Mouse (Mus musculus): ENCODE results near the gene Ciao2a.

Ciao2a gene

DNA sequence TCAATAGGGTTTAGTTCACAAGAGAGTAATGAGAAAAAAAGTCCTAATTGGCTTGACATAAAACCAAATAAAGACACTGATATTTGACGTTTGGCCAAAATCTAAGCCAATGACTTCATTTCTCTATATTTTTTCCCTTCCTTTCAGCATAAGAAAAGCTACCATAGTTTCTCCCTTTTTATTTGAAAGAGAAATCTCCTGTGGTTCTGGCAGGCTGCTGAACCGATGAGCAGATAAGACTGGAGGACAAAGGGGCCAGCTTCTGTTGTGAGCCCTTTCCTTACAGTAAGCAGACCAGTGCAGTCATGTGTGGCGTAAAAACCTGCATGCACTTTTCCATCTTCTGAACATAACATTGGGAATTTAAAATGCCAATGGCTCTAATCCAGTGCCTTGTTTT, 5.5 kb upstream of the Ciao2a start:
- no peak for DNase-seq

DNA sequence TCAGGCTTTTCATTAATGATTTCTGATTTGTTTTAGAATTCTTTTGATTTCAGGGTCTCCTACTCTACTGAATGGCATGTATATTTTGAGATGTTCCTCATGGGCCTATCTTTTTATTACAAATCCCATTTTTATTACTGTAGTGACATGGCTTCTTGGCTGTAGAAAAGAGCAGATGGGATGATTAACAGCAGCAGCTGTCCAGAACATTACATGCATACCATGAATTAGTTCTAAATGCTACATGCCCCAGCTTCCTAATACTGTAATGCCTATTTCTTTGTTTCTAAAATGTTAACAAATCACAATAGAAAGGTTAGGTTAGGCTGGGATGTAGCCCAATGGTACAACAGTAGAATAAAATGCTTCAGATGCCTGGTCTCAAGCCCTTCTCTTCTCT, 5.0 kb upstream of the Ciao2a start:
- no peak for DNase-seq

DNA sequence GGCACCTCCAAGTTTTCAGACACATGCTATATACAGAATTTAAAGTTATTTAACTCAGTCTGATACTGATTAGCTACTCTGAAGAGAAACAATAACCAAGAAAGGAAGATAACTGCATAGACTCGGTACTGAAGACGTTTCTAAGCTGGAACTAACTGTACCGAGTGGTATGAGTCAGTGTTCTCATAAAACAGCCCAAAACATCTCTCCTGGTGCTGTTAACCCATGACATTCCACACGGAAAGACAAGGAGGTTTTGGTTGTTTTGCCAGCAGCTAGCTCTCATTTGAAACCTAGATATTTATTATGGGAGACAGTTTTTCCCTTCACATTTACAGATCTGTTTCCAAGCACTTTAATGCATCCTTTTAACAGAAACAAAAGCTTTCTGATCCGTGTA, 2.8 kb upstream of the Ciao2a start:
- DNase-seq, result no peak

DNA sequence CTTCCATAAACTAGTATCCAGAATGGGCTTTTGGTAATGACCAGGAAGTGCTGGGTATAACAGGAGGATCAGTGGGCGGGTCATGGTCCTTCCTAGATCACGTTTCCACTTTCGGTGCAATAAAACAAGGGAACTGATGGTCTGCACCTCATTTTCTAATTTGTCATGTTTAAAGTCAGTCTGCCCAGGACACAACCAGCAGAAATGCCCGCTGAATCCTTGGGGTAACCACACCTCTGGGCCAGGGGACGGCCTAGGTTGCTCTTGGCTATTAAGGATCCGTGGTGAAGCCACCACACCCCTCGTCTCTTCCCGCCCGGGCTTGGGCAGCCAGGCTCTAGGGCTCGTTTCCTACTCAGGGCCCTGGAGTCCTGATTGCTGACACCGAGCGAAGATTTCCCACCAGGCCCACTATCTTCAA, 2.3 kb upstream of the Ciao2a start:
- peak; percentile 77 for DNase-seq

DNA sequence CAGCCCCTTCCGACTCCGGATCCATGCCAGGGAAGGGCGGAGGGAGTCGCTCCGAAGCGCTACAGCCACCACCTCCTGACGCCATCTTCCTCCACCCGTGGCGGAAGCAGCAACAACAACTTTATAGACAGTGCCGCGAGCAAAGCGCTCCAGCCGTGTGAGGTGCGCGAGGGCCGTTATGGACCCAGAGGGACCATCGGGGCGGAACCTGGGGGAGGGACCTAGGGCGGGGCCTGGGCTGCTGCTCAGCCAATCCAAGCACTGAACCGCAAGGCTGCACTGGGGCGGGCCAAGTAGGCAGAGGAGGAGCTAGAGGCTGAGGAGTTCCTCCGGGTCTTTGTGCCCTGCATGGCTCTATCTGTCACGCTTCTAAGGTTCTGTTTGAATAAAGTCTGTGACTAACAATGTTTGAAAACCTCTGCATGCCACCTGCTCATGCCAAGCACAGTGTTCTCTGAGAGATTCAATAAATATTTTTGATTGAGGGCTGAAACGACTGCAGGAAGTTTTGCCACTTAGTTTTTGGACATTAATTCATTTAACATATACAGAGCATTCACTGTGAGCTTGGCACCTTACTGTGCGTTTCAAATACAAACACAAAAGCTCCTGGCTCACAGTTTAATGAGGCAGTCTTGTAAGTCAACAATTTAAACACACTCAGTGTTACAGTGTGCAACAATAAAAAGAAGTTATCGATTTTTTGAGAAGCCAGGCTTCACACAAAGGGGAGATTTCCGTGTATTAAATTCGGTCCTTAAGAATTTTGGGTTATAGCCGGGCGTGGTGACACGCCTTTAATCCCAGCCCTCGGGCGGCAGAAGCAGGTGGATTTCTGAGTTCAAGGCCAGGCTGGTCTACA, 1.5 kb upstream of the Ciao2a start:
- peak; percentile 100 for DNase-seq

DNA sequence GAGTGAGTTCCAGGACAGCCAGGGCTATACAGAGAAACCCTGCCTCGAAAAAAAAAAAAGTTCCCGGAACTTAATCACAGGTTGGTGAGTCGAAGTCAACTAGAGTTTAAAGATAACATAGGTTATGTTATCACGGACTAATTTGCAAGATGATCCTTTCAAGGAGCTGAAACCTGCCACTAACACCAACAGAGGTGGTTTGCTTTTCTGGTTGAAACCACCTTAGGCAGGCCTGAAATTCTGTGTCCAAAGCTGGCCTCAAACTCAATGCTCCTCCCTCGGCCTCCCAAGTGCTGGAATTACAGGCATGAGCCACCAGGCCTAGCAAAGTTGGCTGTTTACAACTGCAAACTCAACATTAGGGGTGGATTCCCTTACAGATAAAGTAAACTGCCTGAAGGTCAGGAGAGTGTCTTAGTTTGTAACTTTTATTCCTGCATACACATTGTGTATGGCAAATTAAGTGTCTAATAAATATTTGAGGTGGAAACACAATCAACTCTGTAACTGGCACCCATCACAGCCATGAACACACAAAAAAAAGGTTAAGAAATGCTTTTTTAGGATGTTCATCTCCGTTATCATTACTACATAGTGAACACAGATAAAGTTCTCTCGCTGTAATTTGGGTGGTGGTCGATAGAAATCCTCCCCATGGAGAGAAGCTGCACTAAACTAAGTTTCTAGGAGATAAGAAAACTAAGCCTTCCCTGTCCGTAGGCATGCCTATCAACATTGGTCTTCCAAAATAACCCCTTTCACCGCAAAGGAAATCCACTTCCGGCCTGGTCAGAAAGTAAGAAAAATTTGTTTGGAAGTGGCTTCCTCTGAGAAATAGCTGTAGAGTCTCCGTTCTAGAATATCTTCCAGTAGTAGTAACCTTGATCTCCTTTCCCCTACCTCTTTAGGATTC, 612 bp upstream of the Ciao2a start:
- peak; percentile 41 for DNase-seq

DNA sequence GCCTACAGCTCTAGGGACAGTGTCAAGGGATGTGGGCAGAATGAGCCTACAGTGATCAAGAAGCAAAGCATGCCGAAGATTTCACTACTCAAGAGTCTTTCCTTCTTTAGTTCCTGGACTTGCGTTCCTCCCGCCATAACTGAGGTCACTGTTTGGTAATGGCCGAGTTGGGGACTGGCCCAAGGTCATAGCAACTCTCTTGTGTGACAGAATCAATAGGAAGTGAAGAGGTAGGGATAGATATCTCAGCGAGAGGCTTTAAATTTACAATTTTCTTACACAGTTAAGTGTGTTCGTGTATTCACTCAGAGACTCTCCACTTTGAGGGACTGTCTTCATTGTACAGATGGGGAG, 759 bp downstream of the Ciao2a start:
- DNase-seq, result peak; percentile 26

DNA sequence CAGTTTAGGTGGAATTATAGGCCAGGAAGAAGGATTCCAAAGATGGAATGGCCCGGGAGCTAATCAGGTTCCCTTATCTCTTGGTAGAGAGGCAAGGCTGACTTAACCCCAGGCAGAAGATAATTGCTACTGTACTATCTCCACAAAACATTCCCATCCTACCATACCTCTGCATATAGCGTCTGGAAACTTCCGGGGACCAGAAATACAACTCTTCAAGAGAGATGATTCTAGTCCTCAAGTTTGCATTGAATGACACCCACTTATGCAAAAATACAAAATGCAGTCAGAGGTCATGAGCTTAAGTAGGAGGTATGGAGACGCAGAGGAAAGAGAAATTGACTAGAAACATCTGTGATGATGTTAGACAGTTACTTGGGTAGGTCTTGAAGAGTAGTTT, 1.5 kb downstream of the Ciao2a start:
- DNase-seq, result peak; percentile 34

DNA sequence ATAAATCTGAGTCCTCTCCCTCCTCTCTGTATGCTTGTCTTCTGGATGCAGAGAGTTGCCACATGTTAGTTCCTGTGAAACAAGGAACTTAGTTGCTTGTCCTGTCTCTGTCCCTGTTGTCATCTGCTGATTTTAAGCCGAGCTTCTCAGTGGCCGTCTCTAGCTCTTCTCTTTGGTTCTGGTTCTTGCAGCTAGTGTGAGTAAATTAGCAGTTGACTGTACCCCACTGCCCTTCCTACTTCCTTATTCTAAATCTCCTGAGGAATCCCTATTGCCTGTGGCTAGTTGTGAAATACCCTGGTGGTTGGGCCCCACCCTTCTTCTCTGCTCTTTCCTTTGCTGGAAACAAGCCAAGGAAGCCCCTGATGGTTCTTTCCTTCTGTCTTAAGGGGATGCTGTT, 5.1 kb downstream of the Ciao2a start:
- DNase-seq, result no peak

DNA sequence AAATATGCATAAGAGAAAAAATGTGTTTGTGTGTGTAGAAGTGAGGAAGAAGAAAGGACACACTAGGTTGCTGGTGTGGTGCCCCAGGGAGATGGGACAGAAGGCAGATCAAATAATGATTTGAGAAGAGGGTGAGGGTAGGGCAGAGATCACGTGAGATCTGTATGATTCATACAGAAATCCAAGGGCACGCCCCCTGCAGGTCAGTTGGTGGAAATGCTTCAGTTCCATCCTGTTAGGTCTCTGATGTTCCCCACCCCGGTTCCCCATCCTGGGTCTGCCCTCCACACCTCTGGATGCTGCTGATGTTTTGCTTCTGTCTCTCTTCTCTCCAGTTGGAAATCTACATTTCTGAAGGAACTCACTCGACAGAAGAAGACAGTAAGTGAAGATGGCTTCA, 9.6 kb downstream of the Ciao2a start:
- peak; percentile 64 for DNase-seq

DNA sequence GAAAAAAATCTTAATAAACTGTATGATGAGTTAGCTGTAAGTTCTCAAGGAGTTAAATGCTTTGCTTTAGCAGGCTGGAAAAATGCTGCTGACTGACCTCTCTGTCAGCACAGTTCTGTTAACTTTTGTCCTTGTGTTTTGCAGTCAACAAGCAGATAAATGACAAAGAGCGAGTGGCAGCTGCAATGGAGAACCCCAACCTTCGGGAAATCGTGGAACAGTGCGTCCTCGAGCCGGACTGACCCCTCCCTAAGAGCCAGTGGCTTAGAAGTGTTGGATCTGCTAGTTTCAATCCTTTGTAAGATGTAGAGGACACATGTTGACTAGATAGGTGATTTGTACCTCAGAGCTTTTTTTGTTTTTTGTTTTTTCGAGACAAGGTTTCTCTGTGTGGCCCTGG, 11.8 kb downstream of the Ciao2a start:
- DNase-seq, result no peak

DNA sequence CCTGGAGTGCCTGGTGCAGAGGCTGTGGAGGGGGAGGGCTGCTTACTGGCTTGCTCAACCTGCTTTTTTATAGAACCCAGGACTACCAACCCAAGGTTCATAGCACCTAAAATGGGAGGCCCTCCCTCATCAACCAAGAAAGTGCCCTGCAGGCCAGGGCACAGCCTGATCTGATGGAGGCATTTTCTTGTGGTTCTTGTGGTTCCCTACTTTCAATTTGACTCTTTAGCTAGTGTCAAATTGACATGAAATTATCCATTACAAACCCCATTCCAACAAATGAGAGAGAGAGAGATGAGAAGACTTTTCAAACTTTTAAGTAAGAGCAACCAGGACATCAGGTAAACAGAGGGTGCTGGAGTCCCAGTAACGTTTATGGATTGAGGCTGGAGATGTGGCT, 15.9 kb downstream of the Ciao2a start:
- no peak for DNase-seq

DNA sequence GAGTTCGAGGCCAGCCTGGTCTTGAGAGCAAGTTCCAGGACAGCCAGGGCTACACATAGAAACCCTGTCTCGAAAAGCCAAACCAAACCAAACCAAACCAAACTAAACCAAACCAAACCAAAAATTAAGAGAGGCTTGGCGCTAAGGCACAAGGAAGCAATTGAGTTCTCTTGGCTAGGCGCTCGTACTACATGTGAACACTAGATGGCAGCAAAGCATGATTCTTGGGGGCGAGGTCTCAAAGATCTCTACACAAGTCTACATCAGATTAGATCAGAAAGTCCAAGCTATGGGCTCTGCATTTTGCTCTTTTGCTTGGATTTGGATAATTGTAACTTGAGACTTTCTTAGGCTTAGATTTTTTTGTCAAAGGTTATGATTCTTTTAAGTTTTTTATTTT, 17.8 kb downstream of the Ciao2a start:
- DNase-seq, result peak; percentile 73

DNA sequence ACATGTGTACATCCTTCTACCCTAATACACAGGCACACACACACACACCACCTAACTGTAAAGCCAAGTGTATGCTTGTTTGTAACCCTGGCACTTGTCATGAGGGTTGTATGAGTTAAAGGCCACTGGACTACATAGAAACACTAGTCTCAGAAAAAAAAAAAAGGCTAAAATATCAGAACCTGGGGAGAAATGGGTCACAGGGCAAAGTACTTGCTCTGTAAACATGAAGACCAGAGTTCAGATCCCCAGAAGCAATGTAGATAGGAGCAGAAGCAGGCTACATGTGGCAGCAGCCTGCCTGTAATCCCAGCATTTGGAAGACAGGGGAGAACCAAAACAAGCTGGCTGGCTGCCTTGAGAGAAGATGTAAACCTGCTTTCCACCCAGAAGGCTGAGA, 19.7 kb downstream of the Ciao2a start:
- no peak for DNase-seq

DNA sequence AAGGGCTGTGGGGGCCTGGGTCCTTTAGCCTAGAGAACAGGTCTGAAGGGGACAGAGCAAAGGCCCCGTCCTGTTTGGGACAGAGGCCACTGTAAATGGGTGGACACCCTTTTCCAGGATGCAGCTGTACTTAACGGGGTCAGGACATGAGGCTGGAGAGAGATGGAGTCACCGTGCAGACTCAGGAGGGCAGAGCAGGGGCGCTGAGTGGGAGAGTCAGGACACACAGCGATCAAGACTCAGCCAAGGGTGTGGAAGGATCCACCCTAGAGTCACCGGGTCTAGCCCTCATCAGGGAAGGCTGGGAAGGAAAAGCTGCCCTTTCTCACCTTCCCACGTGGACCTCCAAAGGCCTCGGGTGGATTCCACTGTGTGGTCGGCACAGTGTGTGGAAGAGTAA, 25.6 kb downstream of the Ciao2a start:
- DNase-seq, result no peak

DNA sequence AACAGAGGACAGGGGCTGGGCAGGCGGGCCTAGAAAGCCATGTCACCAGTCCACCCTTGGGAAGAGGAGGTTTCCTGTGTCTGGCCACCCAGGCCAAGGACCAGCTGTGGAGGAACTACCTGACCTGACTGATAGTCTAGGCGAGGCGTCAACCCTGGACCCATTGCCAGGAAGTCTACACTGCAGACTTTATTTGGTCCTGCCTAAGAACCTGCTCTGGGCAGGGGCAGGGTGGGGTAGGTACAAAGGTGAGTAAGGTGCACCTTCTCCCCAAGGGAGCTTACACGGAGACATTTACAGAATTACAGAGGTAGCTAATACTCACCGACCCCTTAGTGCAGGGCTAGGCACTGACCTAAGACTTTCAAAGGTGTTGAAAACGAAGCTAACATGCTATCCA, 27.2 kb downstream of the Ciao2a start:
- no peak for DNase-seq

DNA sequence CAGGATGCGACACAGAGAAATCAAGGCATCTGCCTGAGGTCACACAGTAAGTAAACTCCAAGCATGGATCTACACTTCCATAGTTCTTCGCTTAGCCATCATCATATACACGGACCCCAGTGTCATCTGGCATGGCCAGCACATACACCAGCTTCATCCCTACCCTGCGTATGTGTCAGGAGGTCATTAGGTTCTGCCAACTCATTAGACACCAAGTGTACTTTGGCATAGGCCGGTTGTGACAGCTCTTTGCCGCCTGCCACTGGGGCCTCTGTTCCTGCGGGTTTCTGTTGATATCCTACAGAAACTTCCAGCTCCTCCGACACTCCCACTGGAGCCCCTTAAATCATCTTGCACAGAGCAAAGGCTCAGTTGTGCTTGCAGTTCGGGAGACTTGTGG, 27.6 kb downstream of the Ciao2a start:
- DNase-seq, result no peak

DNA sequence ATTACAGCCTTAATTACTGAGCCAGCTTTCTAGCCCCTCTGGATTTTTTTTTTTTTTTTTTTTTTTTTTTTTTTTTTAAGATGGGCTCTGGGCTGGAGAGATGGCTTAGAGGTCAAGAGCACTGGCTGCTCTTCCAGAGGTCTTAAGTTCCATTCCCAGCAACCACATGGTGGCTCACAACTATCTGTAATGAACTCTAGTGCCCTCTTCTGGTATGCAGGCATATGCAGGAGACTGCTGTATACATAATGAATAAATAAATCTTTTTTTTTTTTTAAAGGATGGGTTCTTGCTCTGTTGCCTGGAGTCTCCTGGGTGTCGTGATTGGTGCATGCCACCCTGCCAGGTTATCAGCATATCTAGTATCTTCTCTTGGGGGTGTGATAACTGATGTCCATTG, 29.1 kb downstream of the Ciao2a start:
- DNase-seq, result no peak

DNA sequence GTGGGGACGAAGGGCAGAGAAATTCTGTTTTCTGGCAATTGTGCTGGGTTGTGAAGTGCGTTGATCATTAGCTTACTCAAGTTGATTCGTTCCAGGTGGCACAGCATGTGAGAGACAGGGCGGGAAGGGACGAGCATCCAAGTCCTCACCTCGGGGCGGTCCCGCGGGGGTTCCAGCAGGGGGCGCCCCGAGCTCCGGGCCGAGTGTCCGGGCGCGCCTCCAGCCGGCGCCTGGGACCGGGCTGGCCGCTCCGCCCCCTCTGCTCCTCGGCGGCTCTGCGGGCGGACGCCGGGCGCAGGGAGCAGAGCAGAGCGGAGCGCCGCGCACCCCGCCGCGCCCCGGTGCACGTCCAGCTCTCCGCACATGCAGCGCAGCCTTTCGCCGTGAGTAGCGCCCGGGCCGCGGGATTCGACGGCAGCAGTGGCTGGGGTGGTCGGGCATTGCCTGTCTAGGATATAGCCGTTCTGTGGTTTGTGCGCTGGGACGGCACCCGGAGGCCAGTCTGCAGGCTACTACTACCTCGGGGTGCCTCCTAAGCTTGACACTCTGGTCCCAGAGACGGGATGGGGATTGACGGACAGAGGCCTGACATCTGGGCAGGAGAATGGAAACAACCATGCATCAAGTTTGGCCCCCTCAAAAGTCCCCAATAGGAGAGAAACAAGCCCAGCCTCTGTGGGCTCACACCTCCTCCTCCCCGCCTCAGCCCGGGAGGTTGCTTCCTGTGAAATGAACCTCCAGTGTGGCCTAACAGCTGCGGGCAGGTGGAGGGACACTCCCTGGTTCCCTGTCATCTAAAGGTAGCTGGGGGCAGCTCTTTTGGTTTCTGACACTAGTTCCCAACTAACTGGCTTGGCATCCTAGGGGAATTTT, 31.8 kb downstream of the Ciao2a start, which contains the start of gene Dapk2:
Dapk2 (plus strand) TSS at position 266 of the 873 bp plus-strand sequence.
- DNase-seq, result peak; percentile 92

DNA sequence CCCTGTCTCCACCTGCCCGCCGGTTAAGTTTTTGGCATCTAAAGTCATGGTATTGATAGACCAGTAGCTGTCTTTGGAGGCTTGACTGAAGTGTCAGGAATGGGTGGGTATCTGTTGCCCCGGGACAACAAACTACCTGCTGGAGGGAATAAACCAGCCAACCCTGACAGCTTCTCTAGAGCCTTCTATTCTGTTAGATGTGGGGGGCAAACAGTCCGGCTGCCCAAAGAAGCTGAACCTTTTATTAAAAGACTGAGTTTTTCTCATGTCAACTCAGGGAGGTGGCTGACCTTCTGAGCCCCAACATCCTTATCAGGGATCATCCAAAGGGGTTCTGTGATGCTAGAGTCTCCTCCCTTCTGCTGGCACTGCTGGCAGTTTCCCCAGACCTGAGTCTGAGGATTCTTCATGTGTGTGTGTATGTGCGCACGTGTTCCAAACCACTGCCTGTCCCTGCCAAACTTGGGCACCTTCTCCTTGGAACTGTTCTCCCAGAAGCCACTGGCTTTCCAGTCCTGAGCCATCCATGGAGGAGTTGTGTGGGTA, 32.5 kb downstream of the Ciao2a start:
- DNase-seq, result peak; percentile 62

DNA sequence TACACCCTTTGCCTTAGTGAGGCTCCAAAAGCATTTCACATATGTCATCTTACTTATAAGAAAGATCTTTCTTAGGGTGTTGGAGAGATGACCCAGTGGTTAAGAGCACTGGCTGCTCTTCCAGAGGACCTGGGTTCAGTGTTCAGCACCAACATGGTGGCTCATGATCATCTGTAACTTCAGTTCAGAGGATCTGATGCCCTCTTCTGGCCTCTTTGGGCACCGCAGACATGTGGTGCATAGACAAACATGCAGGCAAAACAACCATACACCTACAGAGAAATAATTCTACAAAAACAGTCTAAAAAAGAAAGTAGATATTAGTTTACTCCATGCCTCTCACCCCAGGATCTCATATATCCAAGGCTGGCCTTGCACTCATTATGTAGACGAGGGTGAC, 33.7 kb downstream of the Ciao2a start:
- DNase-seq, result peak; percentile 60

DNA sequence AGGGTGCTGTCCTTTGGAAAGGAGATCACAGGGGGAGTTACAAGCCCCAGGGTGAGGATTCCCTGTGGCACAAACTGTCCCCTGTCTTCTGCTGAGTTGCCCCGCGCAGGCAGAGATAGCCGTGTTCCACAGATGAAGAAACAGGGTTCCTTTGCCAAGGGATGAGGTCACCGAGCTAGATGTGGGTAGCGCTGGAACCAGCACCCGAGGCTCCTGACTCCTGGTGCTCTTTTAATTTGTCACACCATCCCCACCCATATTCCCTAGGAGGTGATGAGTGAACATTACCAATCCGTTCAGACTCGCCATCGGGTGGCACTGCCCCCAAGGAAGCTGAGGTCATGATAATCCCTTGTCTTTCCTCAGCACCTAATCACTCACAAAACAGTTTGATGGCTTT, 36.6 kb downstream of the Ciao2a start:
- no peak for DNase-seq

DNA sequence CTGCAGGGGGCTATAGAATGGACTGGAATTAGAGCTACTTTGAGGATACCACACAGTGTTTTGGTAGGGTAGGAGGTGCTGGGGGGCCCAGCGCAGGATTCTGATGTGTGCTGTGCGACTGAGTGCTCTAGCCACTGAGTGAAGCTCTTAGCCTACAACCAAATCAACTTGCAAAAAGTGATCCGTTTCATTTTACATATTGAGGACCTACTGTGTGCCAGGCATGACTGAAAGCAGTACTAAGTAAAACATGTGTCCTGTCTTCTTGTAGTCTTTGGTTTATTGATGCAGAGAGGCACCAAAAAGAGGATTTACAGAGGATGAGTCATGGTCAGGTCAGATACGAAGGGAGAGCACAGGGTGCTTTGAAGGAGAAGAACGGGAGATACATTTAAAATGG, 40.8 kb downstream of the Ciao2a start:
- DNase-seq, result no peak
